Comparison of ENCODE assay signal across 29 mouse cellular contexts in the genomic region with DNA sequence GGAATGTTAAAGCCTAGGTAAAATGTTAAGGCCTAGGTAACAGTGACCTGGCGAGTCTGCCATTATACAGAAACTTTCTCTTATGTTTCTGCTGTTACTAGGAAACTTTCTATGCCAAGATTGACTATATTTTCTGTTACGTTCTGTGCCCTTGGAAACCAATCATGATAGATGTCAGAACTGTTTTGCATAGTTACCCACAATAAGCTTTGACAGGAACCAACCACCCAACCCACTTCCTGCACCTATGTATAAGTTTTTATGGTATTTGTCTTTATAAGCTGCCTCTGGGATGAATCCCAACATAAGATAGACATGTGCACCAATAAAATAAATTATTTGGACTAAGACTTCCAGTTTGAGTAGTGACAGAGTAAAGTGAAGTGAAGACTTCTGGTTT. TPM values are rescaled to one million over a fixed set of nuclear protein-coding genes. Genes with fewer than 3 reads are reported as not detected.
DNase-seq lines count a peak whose midpoint lies in the region; ATAC-seq and TF ChIP-seq lines count a peak whose summit lies in the region.
"Had no signal": no experiment of that assay in that cellular context is flagged by ENCODE, and none has a peak within 500 bp of the region (broad histone marks: within the 10 kb centered on the region; RNA-seq: fewer than 3 reads in every experiment).

No protein-coding gene starts in this region.

- H3K4me3 ChIP-seq in CH12.LX (replicated peaks in 1 of 3; ENCODE audit: low read depth in 2 of 3, low read length in 2 of 3, poor library complexity in 1 of 3): no peak overlapping the region
- H3K4me3 ChIP-seq: gastrocnemius, adult 2 months; hindbrain, embryonic 10.5 days; limb, embryonic 10.5 days; liver, embryonic 15.5 days; lung, embryonic 15.5 days; midbrain, embryonic 13.5 days had no signal

- in situ Hi-C loops in CH12.LX (cut with MboI; ENCODE audit: low pct_ligation_motif_present, low pct_unique_long_range_greater_than_20kb, low sequenced_read_pairs): no loop called here

- no peak for TF ChIP-seq POLR2A in CH12.LX (IDR thresholded peaks at IDR 0.05; ENCODE audit: low read depth, low read length)

- no peak for TF ChIP-seq EP300 in CH12.LX (IDR thresholded peaks at IDR 0.05; ENCODE audit: low read length)

- no peaks in the 10 kb centered on the region for H3K9me3 ChIP-seq in CH12.LX (replicated peaks; ENCODE audit: low read length)
- H3K9me3 ChIP-seq: hindbrain, embryonic 10.5 days; limb, embryonic 10.5 days; liver, embryonic 15.5 days; lung, embryonic 15.5 days; midbrain, embryonic 13.5 days had no signal

- TF ChIP-seq CTCF in CH12.LX (conservative IDR thresholded peaks at IDR 0.05 in 1 of 2, IDR thresholded peaks at IDR 0.05 in 1 of 2; ENCODE audit: low read depth in 2 of 2, low read length in 2 of 2): no peak

- dilution Hi-C loops in CH12.LX (cut with MboI; ENCODE audit: extremely low pct_ligation_motif_present, extremely low pct_unique_long_range_greater_than_20kb, low sequenced_read_pairs): no loop called here

- peak; percentile 81 for ATAC-seq in neutrophil, adult 5-6 weeks (ENCODE audit: extremely low read depth, insufficient number of reproducible peaks, low FRiP score, poor library complexity, severe bottlenecking)
- ATAC-seq: forebrain, embryonic 14.5 days; hindbrain, postnatal 0 days; midbrain, embryonic 13.5 days had no signal

- H3K27ac ChIP-seq in CH12.LX (ENCODE audit: insufficient read depth, low read depth): no peak overlapping the region
- H3K27ac ChIP-seq: gastrocnemius, adult 2 months; hindbrain, embryonic 10.5 days; hindbrain, postnatal 0 days; limb, embryonic 10.5 days; liver, embryonic 15.5 days; lung, embryonic 15.5 days; midbrain, embryonic 13.5 days had no signal

- no peak for TF ChIP-seq RAD21 in CH12.LX (IDR thresholded peaks at IDR 0.05; ENCODE audit: low read depth, low read length)

- H3K79me2 ChIP-seq in CH12.LX (replicated peaks; ENCODE audit: control insufficient read depth, extremely low read depth, insufficient read depth, poor library complexity, severe bottlenecking): no peaks in the 10 kb centered on the region

- H3K4me1 ChIP-seq in CH12.LX (ENCODE audit: control insufficient read depth in 1 of 2, insufficient read depth in 2 of 2): peaks cover 0 to 13% of the 10 kb centered on the region in 2 experiments; a peak in 2 of 4 replicates
- H3K4me1 ChIP-seq: hindbrain, embryonic 10.5 days; limb, embryonic 10.5 days; liver, embryonic 15.5 days; midbrain, embryonic 13.5 days had no signal

- no peak overlapping the region for H3K4me2 ChIP-seq in CH12.LX (ENCODE audit: insufficient read depth, low read depth, poor library complexity, severe bottlenecking)
- H3K4me2 ChIP-seq: heart, embryonic 11.5 days; liver, embryonic 15.5 days; lung, embryonic 15.5 days; midbrain, embryonic 13.5 days had no signal

- H3K36me3 ChIP-seq in CH12.LX (replicated peaks in 1 of 2; ENCODE audit: control insufficient read depth in 1 of 2, insufficient read depth in 1 of 2, low read length in 1 of 2): no peaks in the 10 kb centered on the region
- H3K36me3 ChIP-seq: hindbrain, embryonic 10.5 days; limb, embryonic 10.5 days; liver, embryonic 15.5 days; lung, embryonic 15.5 days; midbrain, embryonic 13.5 days had no signal

- peak; percentile 30 to 42 for DNase-seq in spleen, postnatal 36 days (ENCODE audit: low spot score in 2 of 2)
- no peak for DNase-seq in spleen, postnatal 14 days (ENCODE audit: low spot score in 2 of 2)
- peak; percentile 84 for DNase-seq in CD4-positive helper T cell, adult 2 months (ENCODE audit: low read depth, low spot score)
- DNase-seq in CH12.LX (ENCODE audit: extremely low read depth): peak; percentile 24
- DNase-seq in kidney, adult 18-20 months: no peak
- no peak for DNase-seq in adrenal gland, postnatal 36 days
- DNase-seq: adrenal gland, postnatal 25 days; cerebellum, adult 9-10 months; gastrocnemius, adult 2 months; kidney, adult 11 months; liver; right cerebral cortex, postnatal 14 days; spleen, adult 18-20 months; thymus, adult 2 months had no signal

- H3K27me3 ChIP-seq in CH12.LX (replicated peaks): no peaks in the 10 kb centered on the region
- H3K27me3 ChIP-seq: liver, embryonic 15.5 days; lung, embryonic 15.5 days; midbrain, embryonic 13.5 days had no signal

- no peak overlapping the region for H3K9ac ChIP-seq in CH12.LX (ENCODE audit: insufficient read depth, low read depth)
- H3K9ac ChIP-seq: liver, embryonic 15.5 days; lung, embryonic 15.5 days; midbrain, embryonic 13.5 days had no signal

TF ChIP-seq in CH12.LX, 34 proteins besides CTCF, POLR2A, EP300 and RAD21:
- TF ChIP-seq ELF1 (IDR thresholded peaks at IDR 0.05; ENCODE audit: low read depth, low read length) (no peak), MYC (IDR thresholded peaks at IDR 0.05; ENCODE audit: low read depth, low read length) (no peak), MEF2A (IDR thresholded peaks at IDR 0.05; ENCODE audit: borderline replicate concordance, low read depth, low read length) (no peak), ZMIZ1 (IDR thresholded peaks at IDR 0.05; ENCODE audit: low read depth, low read length) (no peak), TCF12 (IDR thresholded peaks at IDR 0.05; ENCODE audit: low read depth, low read length) (no peak), E2F4 (IDR thresholded peaks at IDR 0.05; ENCODE audit: insufficient replicate concordance, low read depth, low read length) (no peak)

RNA-seq across cellular contexts. Expression of a gene that starts 23.5 kb away (rescaled TPM):
- total RNA-seq in CH12.LX (2012; rRNA removed) (not detected in 2 replicates), CH12.LX (2014; rRNA removed) (not detected in 2 replicates)
- not detected in 2 replicates for polyA plus RNA-seq in CH12.LX (2012; ENCODE audit: insufficient read length, low read depth)
- not detected in 2 replicates for total RNA-seq in neutrophil, adult 5-6 weeks (2017)
- not detected for total RNA-seq in adrenal gland, postnatal 36 days (2021)
- total RNA-seq: adrenal gland, postnatal 25 days; gastrocnemius, adult 2 months; gastrocnemius, postnatal 4 days; hindbrain, postnatal 0 days; layer of hippocampus, postnatal 25 days; megakaryocyte progenitor cell, adult 5-6 weeks; MEL; monocyte, adult 5-6 weeks had no signal
- polyA plus RNA-seq: embryonic facial prominence, embryonic 14.5 days; thymus, adult 2 months had no signal

RNA-seq across cellular contexts. Expression of a gene that starts 49.7 kb away (rescaled TPM):
- total RNA-seq in CH12.LX (2012; rRNA removed): 13.5 and 15.2 TPM in 2 replicates
- total RNA-seq in CH12.LX (2014; rRNA removed): 26.5 and 31.4 TPM in 2 replicates
- polyA plus RNA-seq in CH12.LX (2012; ENCODE audit: insufficient read length, low read depth): 23.5 and 25.6 TPM in 2 replicates
- 62.3 and 63.4 TPM in 2 replicates for total RNA-seq in neutrophil, adult 5-6 weeks (2017)
- 10 to 100 TPM; 32.6 to 39.9 TPM for total RNA-seq in adrenal gland, postnatal 36 days (2021)

Comparison
In these comparisons a context has a peak if more than half of its experiments do, and no peak if none do; other contexts are left out.
1. DNase-seq: peak in spleen, postnatal 36 days (2 of 2), CD4-positive helper T cell, adult 2 months (single experiment) and CH12.LX (single experiment); none in spleen, postnatal 14 days (0 of 2), kidney, adult 18-20 months (single experiment) and adrenal gland, postnatal 36 days (0 of 2).